Mouse (Mus musculus) ZHBTc4 (cell line): ENCODE data around the gene Layn.

Experiments used
- DNase-seq: peaks from one replicate; pipeline ENCODE4 v3.0.0-alpha.2; 2011; ENCODE audit warnings: low read depth, low spot score

Layn gene

DNA sequence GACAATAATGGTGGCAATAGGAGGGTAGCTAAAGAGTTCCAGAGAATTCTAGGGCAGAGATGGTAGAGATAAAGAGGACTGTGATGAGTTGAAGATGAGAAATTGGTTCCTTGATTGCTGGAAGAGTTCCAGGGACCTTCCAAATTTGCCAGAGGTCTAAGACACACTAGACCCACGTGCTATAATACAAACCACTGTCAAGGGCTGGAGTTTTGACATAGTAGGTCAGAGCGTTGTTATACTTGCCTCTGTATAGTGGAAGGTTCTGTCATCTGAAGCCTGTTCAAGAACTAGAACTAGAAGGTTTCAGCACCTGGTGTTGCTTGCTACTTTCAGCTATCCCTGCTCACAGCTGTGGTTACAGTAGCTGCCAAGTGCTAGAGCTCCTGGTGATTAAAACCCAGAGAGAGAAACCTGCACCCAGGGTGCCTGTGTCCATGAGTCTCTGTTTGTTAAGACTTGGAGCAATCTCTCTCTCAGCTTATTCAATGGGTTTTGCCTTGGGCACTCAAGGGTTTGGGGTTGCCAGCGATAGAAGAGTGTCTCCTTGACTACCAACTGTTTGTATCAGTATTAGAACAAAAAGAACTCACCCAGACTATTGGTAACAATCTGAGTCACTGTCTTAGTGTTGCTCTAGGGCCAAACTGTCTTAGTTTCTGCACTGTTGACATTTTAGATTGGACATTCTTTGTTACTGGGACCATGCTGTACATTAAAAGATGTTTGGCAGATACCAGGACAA is 43.9 kb downstream of the Layn start:
- no peak for DNase-seq

DNA sequence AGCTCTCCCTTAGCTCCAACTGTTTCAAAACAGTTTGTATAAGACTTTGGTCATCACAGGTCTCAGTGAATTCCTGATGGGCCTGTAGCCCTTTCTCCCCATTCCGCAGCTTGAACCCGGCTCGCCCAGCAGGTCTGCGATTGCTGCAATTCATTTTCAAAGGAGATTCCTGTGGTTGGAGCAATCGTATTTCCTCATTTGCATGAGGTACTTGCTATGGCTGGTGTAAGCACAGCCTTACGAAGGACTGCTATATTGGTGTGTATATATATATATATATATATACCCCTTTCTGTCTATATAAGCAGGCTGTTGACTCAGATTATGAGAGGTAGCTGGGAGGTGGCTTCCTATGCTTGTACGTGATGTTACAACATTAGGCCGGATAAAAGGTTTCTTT is 44.6 kb downstream of the Layn start:
- no peak for DNase-seq

DNA sequence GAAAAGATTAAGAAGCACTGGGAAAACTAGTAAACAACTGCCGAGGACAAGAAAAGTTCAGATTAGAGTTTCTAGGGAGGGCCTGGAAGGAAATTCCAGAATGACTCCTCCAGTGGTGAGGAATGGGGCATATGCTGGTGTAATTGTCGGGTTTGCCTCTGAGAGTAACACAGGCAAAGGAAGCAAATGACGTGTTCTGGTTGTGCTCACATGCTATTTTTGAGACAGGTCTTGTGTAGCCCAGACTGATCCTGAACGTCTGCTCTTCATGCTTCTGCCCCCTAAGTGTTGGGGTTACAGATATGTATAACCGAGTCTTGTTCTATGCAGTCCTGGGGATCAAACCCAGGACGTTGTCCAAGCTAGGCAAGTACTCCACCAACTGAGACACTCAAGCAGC is 45.3 kb downstream of the Layn start:
- DNase-seq: no peak

DNA sequence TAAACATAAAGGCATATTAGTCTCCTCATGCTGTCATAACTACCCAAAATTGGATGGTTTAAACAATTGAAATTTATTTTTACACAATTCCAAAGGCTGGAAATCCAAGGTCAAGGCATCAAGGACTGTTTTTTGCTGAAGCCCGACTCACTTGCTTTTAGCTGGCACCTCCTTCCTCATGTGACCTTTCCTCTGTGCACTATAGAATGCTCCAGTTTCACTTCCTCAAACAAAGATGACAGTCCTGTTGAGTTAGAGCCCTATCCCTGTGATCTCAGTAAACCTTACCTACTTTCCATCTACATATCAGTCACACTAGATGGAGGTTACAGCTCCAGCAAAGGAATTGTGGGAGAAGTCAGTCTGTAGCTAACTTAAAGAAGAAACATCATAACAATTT is 46.7 kb downstream of the Layn start:
- DNase-seq: no peak

DNA sequence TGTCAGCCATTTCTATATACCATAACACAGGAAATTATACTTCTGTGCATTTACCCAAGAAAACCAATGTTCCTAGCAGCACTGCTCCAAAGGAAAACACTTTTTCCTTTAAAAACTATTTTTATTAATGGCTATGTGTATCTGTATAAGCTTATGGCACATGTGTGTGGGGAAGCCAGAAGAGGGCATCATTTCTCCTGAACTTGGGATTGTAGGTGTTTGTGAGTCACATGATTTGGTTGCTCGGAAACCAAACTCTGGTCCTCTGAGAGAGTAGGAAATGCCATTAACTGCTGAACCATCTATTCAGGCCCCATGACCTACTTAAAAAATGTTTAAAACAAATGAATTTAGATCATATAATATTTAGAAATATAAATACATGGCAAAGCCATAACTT is 49.9 kb downstream of the Layn start:
- DNase-seq: no peak

DNA sequence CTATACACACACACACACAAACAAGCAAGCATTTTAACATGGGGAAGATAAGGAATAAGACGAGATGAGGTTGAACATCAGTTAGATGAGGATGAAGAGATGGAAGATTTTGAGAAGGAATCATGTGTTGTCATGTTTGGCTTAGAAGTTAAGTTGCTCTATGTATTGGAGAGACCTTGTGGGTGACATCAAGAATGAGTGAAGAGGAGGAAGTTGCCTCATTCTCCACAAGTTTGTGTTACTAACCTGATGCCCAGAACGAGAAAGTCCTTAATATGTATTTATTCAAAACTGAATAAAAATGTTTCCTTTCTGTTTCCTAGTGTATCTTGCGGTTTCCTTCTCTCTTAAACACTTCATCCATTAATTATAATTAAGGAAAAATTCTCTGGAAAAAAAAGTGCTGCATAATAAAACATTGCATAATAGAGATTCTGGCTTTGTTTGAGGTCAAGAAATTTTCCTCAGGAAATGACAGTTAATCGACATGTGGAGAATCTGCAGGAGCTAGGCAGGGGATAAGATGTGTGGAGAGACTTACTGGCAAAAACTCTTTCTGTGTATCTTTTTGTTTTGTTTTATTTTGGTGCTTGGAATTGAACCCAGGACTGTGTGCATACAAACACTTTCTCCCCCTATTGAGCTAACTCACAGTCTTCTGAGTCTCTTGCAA is 55.6 kb downstream of the Layn start:
- no peak for DNase-seq

DNA sequence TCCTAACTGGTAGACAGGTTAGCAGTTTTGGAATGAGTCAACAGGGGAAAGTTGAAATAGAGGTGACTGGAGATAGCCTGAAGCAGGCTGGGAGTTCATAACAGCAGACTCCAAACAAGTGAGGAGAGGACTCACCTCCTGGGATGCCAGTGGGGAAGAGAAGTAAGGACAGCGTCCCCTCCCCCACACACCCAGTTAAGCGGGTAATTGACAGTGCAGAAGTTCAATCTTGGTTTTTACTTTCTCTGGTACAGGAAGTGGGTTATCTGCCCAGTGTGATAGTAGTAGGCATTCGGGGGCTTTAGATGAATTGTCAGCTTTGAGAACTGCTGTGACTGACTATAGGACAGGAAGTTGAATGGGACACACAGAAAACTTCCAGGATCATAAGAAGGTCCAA is 56.5 kb downstream of the Layn start:
- no peak for DNase-seq

DNA sequence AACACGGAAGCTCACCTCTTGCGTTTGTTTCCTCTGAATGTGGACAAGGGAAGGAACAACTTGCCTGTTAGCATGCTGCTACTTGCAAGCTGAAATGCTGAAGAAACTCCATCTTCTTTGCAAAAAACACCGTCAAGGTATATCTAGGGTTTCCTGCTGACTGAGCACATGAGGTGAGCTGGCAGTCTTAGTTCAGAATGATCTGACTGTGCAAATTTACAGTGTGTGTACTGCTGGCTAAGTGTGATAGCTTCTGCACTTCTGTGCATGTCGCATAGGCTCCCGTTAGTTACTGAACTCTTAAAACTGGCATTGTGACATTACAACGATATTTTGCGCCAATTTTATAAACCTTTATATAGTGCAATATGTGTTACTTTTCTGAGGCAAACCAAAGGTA is 57.2 kb downstream of the Layn start:
- DNase-seq: no peak

DNA sequence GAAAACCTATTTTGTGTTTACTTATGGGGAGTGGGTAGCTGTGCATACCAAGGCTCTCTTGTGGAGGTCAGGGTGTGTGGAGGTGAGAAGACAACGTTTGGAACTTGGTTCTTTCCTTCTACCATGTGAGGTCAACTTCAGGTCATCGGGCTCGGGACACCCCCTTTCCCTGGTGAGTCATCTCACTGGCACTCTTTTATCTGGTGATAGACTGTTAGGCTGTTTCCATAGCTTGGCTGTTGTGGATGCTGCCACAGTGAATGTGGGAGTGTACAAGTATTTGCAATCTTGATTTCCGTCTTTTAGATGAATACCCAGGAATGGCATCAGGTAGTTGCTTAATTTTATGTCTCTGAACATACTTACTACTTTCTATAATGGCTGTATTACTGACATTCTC is 61.2 kb downstream of the Layn start:
- DNase-seq: no peak

DNA sequence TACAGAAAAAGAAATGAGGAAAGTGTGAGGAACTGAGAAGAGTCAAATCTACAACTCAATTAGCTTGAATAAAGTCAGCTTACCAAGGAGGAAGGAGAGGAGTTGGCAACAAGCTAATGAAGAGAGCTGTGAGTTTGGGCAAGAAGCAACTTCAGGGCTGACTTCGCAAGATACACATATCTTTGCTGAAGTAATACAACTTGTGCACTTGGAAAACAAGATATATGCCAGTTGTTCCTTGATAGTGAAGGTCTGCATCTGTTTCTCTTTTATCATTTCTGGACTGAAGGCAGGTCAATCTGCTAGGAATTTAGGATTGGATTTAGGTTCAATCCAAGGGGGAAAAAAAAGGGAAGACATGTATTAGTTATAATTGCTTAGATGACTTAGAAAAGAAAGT is 63.2 kb downstream of the Layn start:
- DNase-seq: no peak

DNA sequence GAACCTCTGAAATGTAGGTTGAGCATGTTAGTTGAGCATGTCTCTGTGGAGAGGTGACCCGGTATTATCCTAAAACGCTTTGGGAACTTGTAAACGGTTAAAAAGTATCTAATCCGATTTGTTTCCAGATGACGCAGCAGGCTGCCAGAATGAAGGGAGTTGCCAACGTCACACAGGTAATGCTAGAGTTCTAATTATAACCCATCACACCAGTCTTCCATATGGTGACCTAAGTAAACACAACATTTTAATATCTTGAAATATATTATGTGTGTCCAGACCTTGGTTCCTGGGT is 67.3 kb downstream of the Layn start:
- no peak for DNase-seq

DNA sequence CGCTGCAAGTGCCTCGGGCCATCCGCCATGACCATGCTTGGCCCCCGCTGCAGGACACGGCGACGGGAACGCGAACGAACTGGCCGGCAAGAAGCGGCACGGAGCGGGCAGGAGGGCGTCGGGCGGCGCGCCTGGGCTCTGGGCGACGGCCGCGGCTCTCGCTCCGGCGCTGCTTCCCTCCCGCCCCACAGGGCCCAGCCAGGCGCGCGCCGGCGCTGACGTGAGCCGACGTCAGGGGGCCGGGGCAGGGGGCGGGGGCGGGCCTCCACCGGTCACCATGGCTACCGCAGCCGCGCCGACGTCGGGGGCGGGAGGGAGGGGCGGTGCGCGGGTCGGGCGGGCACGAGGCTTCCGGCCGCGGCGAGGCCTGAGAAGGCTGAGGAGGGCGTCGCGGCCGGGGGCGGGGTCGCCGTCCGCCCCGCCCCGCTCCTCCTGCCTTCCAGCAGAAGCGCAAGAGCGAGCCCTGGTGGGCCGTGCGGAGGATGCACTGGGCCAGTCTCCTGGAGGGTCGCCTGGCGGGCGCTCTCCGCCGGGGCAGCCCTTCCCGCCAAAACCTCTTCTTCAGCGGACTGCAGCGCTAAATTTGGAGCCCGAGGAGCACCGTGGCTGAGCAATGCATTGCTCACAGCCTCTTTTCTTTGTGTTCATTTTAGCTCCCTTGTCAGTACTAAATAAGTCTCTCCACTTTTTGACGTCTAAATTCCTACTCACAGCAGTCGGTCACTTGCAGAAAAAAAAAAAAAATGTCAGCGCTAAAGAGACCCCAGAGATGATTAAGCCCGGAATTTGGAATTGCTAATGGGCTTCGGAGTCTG is 67.8 kb downstream of the Layn start, which contains the start of gene Sik2:
TSS of gene Sik2 (minus strand) at position 233 of the 815 bp plus-strand sequence.
- peak; percentile 98 for DNase-seq

DNA sequence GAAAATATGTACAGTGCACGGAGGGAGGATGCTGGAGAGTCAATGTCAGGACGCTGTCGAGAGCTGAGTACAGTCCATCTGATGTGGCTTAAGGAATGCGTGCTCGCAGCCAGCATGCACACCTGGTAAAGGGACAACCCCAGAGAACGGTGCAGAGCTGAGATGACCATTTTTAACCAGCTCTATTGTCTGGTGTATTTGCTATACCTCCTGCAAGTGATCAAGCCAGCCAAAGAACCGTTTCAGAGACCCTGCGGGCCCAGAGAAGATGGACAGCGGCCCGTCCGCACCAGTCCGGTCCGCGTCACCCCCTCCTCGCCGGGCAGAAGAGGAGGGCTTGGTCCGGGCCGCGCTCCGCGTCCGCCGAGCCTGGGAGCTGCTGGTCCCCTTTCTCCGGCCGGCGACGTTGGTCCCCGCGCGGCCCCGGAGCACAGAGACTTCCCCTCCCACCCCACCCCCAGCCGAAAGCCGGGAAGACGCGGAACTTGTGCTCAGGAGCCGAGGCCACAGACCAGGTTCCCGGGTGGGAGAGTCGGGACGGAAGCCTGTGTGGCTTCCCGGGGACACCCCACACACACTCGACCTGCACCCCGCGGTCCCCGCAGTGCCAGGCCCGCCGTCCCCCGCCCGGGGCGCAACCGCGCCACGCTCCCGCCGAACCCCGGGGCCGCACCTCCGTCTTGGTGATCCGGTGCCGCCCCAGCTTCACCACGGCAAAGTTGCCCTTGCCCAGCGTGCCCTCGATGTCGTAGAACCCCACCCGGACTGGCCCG is 68.6 kb downstream of the Layn start:
- DNase-seq: peak; percentile 62

DNA sequence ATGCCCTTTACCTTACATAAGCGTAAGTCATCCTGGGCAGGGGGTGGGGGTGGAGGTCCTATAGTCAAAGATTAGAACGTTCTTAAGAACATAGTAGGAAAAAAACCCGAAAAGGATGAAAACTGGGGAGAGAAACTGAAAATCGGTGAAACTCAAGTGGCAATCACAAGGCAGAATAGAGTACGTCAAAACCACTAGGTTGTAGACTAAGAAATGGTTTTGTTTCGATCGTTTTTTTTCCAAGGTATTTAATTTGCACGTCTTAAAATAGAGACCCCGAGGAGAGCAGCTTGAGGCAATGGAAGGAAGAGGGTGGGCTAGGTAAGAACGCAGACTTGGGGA is 69.2 kb downstream of the Layn start:
- DNase-seq: no peak

DNA sequence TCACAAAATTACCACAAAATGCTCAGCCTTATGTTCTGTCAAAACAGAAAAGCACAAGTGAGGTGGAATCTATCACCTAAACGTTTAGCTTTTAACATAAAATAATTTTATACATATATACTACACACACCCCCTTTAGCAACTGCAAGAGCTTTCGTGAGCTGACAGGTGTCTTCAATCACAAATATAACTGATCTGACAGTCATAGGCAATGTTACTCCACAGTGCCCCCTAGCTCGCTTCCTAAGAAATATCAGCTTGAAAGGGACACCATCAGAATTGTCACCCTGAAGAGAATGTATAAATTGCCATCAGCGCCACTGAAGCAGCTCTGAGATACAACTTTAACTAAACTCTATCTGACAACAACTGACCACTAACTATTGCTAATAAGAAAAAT is 70.0 kb downstream of the Layn start:
- DNase-seq: peak; percentile 78
